Mouse (Mus musculus) forebrain, embryonic 14.5 days (tissue): ENCODE results near the gene Acad12. TPM values are rescaled to one million over a fixed set of nuclear protein-coding genes. Genes with fewer than 3 reads are reported as not detected.
"Not testable (repeated sequence)": the region's sequence is repeated elsewhere in the genome, so short reads cannot be mapped to it uniquely, and the experiment has no call there.

Experiments
- ATAC-seq: fragments of 200-750 bp; cut with Nextera tagmentation; 2 replicates; pipeline ENCODE4 v1.8.0; 2017; ENCODE audit warnings: mild to moderate bottlenecking, moderate library complexity
- DNase-seq: peaks from one replicate; pipeline ENCODE4 v3.0.0-alpha.2; 2015; ENCODE audit warnings: low spot score
- H3K27ac ChIP-seq: fragments of 300-500 bp; sonication (generic); 2 replicates; pipeline ENCODE4 v1.5.1; 2014; ENCODE audit warnings: low read depth, mild to moderate bottlenecking, control low read depth, low read length, moderate library complexity
- H3K27me3 ChIP-seq: fragments of 300-500 bp; sonication (generic); replicated peaks from 2 replicates; pipeline ENCODE4 v1.6.1; 2014; ENCODE audit warnings: low read length, control low read depth, mixed read lengths; ENCODE audit not compliant: control insufficient read depth, insufficient read depth
- H3K36me3 ChIP-seq: fragments of 300-500 bp; sonication (generic); 2 replicates; pipeline ENCODE4 v1.6.1; 2014; ENCODE audit warnings: low read length, control low read depth; ENCODE audit not compliant: control insufficient read depth, insufficient read depth
- H3K4me1 ChIP-seq: fragments of 300-500 bp; sonication (generic); 2 replicates; pipeline ENCODE4 v1.6.1; 2014; ENCODE audit warnings: antibody characterized with exemption, low read length, control low read depth; ENCODE audit not compliant: control insufficient read depth, insufficient read depth
- H3K4me2 ChIP-seq: fragments of 300-500 bp; sonication (generic); 2 replicates; pipeline ENCODE4 v1.6.1; 2014; ENCODE audit warnings: mild to moderate bottlenecking, control low read depth, low read length
- H3K4me3 ChIP-seq: fragments of 300-500 bp; sonication (generic); 2 replicates; pipeline ENCODE4 v1.5.1; 2014; ENCODE audit warnings: low read depth, low read length, control low read depth
- H3K9ac ChIP-seq: fragments of 300-500 bp; sonication (generic); 2 replicates; pipeline ENCODE4 v1.6.1; 2014; ENCODE audit warnings: mild to moderate bottlenecking, low read length, control low read depth, moderate library complexity
- H3K9me3 ChIP-seq: fragments of 300-500 bp; sonication (generic); replicated peaks from 2 replicates; pipeline ENCODE4 v1.6.1; 2016; ENCODE audit warnings: low read length, control low read depth, mixed read lengths; ENCODE audit not compliant: control insufficient read depth
- WGBS: fragments of 180-500 bp; shearing (Covaris S2); extraction: QIAGEN DNeasy Blood & Tissue Kit; methylation state at CpG from one replicate; pipeline ENCODE4 v1.1.7; 2014; 5-methylcytosine and 5-hydroxymethylcytosine counted together
- polyA plus RNA-seq: library from polyadenylated mRNA; unstranded; fragments of >200 nt; fragmentation: Nextera tagmentation; extraction: Ambion mirVana; gene quantifications from 2 replicates; pipeline ENCODE4 v1.2.1, GENCODE M21; 2014

Gene Acad12
- polyA plus RNA-seq, 1 experiment from 2014 or later, result 1.2 TPM

- 1% methylated on average over 82 of the region's 85 CpGs for WGBS
- Histone ChIP-seq H3K9me3 (no peaks in the 10 kb centered on the region), H3K36me3 (peaks cover 25% of the 10 kb centered on the region), H3K4me1 (peaks cover 6% of the 10 kb centered on the region), H3K4me3 (peak within 1 kb of the TSS; percentile 73), H3K27ac (peak within 1 kb of the TSS; percentile 55; the same call in 1 of the 2 replicates), H3K27me3 (no peaks in the 10 kb centered on the region), H3K9ac (peak within 1 kb of the TSS; percentile 83), H3K4me2 (peak within 1 kb of the TSS; percentile 93)
- peak; percentile 91 for ATAC-seq
- peak; percentile 94 for DNase-seq
Observed at GRCm38 (mm10) chr5:121660059-121660896, 41.5 kb upstream of the Acad12 start, which contains the start of the genes Acad10 and Brap. Acad10 (minus strand) TSS chr5:121660514. Brap (plus strand) TSS chr5:121660563.

GRCm38 (mm10) chr5:121657656-121658055 lies 38.9 kb upstream of the Acad12 start:
- not testable (repeated sequence) for H3K9ac ChIP-seq, H3K4me2 ChIP-seq, H3K9me3 ChIP-seq, H3K27me3 ChIP-seq, DNase-seq, H3K4me3 ChIP-seq, ATAC-seq, H3K36me3 ChIP-seq, H3K4me1 ChIP-seq, H3K27ac ChIP-seq
- 86% methylated on average over 6 of the region's 6 CpGs for WGBS

GRCm38 (mm10) chr5:121656866-121657265 lies 38.1 kb upstream of the Acad12 start:
- WGBS, result 82% methylated on average over 6 of the region's 6 CpGs

GRCm38 (mm10) chr5:121654526-121654925 lies 35.8 kb upstream of the Acad12 start:
- no peaks in the 10 kb centered on the region for H3K36me3 ChIP-seq
- no peak overlapping the region for H3K4me3 ChIP-seq
- H3K9me3 ChIP-seq, result no peaks in the 10 kb centered on the region
- no peak overlapping the region for H3K9ac ChIP-seq
- no peak overlapping the region for H3K4me2 ChIP-seq
- DNase-seq (no peak), ATAC-seq (no peak)
- WGBS, result 88% methylated on average over 4 of the region's 4 CpGs
- H3K4me1 ChIP-seq, result no peaks in the 10 kb centered on the region
- no peak overlapping the region for H3K27ac ChIP-seq
- no peaks in the 10 kb centered on the region for H3K27me3 ChIP-seq

More at GRCm38 (mm10) chr5:121656866-121657265, 38.1 kb upstream of the Acad12 start:
- not testable (repeated sequence) for H3K4me3 ChIP-seq, H3K27me3 ChIP-seq, H3K9ac ChIP-seq, DNase-seq, H3K4me1 ChIP-seq, ATAC-seq, H3K27ac ChIP-seq, H3K36me3 ChIP-seq, H3K4me2 ChIP-seq, H3K9me3 ChIP-seq

- no peaks in the 10 kb centered on the region for H3K4me1 ChIP-seq
- ATAC-seq, result no peak
- 94% methylated on average over 7 of the region's 7 CpGs for WGBS
- no peak overlapping the region for H3K9ac ChIP-seq
- no peaks in the 10 kb centered on the region for H3K36me3 ChIP-seq
- no peaks in the 10 kb centered on the region for H3K9me3 ChIP-seq
- H3K4me2 ChIP-seq, result no peak overlapping the region
- DNase-seq, result no peak
- H3K4me3 ChIP-seq, result no peak overlapping the region
- no peaks in the 10 kb centered on the region for H3K27me3 ChIP-seq
- no peak overlapping the region for H3K27ac ChIP-seq
Observed at GRCm38 (mm10) chr5:121649134-121649533, 30.4 kb upstream of the Acad12 start.

- no peaks in the 10 kb centered on the region for H3K27me3 ChIP-seq
- 93% methylated on average over 9 of the region's 9 CpGs for WGBS
Observed at GRCm38 (mm10) chr5:121639601-121640000, 20.9 kb upstream of the Acad12 start.

GRCm38 (mm10) chr5:121637296-121637695 lies 18.6 kb upstream of the Acad12 start:
- no peaks in the 10 kb centered on the region for H3K36me3 ChIP-seq
- H3K4me2 ChIP-seq, result no peak overlapping the region
- H3K4me1 ChIP-seq, result no peaks in the 10 kb centered on the region
- 86% methylated on average over 6 of the region's 6 CpGs for WGBS
- H3K4me3 ChIP-seq, result no peak overlapping the region
- no peaks in the 10 kb centered on the region for H3K27me3 ChIP-seq
- no peaks in the 10 kb centered on the region for H3K9me3 ChIP-seq
- H3K9ac ChIP-seq, result no peak overlapping the region
- DNase-seq (no peak), ATAC-seq (no peak)
- H3K27ac ChIP-seq, result no peak overlapping the region

More at GRCm38 (mm10) chr5:121639601-121640000, 20.9 kb upstream of the Acad12 start:
- DNase-seq (no peak), ATAC-seq (no peak)
- Histone ChIP-seq H3K36me3 (no peaks in the 10 kb centered on the region), H3K4me3 (no peak overlapping the region), H3K9ac (no peak overlapping the region), H3K4me2 (no peak overlapping the region), H3K4me1 (no peaks in the 10 kb centered on the region), H3K9me3 (no peaks in the 10 kb centered on the region), H3K27ac (no peak overlapping the region)

GRCm38 (mm10) chr5:121634668-121635067 lies 15.9 kb upstream of the Acad12 start:
- H3K4me2 ChIP-seq, result no peak overlapping the region
- H3K36me3 ChIP-seq, result no peaks in the 10 kb centered on the region
- H3K9me3 ChIP-seq, result no peaks in the 10 kb centered on the region
- ATAC-seq, result no peak
- H3K27me3 ChIP-seq, result no peaks in the 10 kb centered on the region
- H3K27ac ChIP-seq, result no peak overlapping the region
- H3K4me3 ChIP-seq, result no peak overlapping the region
- no peak for DNase-seq
- 96% methylated on average over 5 of the region's 5 CpGs for WGBS
- H3K4me1 ChIP-seq, result no peaks in the 10 kb centered on the region
- no peak overlapping the region for H3K9ac ChIP-seq

GRCm38 (mm10) chr5:121632804-121633203 lies 14.1 kb upstream of the Acad12 start:
- Histone ChIP-seq H3K4me2 (no peak overlapping the region), H3K9ac (no peak overlapping the region), H3K4me3 (no peak overlapping the region), H3K36me3 (no peaks in the 10 kb centered on the region), H3K27ac (no peak overlapping the region), H3K9me3 (no peaks in the 10 kb centered on the region), H3K4me1 (no peaks in the 10 kb centered on the region), H3K27me3 (no peaks in the 10 kb centered on the region)
- ATAC-seq (no peak), DNase-seq (no peak)
- WGBS, result 45% methylated on average over 3 of the region's 3 CpGs
